Mouse (Mus musculus) splenic B cell, adult 2 months (primary cell): ENCODE results near the gene Zfp113.

Experiments
- DNase-seq: peaks from one replicate; pipeline ENCODE4 v3.0.0-alpha.2; 2011; ENCODE audit warnings: low read depth, low spot score
- H3K27me3 ChIP-seq: 2 replicates; pipeline ENCODE4 v1.6.1; 2012; ENCODE audit warnings: mild to moderate bottlenecking, low read length, moderate library complexity, mixed read lengths; ENCODE audit not compliant: control insufficient read depth, poor library complexity, insufficient read depth, severe bottlenecking
- H3K36me3 ChIP-seq: 2 replicates; pipeline ENCODE4 v1.6.1; 2012; ENCODE audit warnings: mild to moderate bottlenecking, low read length, moderate library complexity, mixed read lengths; ENCODE audit not compliant: control insufficient read depth, poor library complexity, insufficient read depth, severe bottlenecking

Gene Zfp113

DNA sequence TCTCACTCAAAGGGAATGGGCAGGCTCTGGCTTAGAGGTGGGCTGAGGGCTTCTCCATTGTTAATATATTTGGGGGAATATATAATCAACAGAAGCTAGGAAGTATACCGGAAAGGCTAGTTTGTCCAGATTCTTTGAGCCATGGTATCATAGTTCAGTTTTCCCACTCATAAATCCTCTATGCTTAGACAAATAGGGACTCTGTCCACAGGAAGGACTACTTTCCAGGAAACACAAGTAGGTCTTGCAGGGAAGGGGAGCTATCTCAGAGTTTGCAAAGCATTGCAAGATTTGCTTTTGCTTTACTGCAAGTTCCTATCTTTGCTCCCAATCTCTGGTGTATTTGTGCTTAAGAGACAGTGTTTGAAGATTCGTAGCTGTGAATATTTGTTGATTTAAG is 50.6 kb downstream of the Zfp113 start:
- Histone ChIP-seq H3K36me3 (peaks cover 6% of the 10 kb centered on the region), H3K27me3 (no peaks in the 10 kb centered on the region)
- DNase-seq = no peak

DNA sequence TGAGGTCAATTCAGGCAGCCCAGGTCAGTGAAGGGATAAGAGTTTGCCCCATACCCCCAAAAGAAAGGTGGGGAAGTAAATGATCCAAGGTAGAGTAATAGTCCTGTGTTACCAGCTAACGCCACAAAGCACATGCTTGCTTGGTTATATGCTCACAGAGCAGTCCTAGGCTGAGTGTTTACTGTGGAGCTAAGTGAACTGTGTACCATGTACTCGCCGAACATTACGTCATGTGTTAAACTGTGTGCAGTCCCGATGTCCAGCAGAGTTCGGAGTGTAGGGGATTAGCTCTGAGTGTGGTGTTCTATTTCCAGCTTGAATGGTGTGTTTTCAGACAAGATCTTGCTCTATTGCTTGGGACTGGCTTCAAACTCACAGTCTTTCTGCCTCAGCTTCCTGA is 61.1 kb downstream of the Zfp113 start:
- DNase-seq = no peak
- H3K27me3 ChIP-seq = no peaks in the 10 kb centered on the region
- peaks cover 10% of the 10 kb centered on the region; the same call in 1 of the 2 replicates for H3K36me3 ChIP-seq

DNA sequence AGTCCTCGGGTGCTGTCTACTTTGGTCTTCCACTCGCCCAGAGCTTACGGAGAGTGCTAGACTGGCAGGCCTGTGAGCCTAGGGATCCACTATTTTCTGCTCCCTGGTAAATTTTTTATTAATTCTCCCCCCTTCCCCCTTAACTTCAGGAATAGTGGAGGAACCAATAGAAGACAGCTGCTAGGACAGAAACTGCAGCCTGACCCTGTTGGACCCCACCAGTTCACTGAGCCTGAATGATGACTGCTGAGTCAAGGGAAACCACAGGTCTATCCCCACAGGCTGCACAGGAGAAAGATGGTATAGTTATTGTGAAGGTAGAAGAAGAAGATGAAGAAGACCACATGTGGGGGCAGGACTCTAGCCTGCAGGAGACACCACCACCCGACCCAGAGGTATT is 62.8 kb downstream of the Zfp113 start:
- H3K27me3 ChIP-seq = no peaks in the 10 kb centered on the region
- peaks cover 5% of the 10 kb centered on the region; the same call in 1 of the 2 replicates for H3K36me3 ChIP-seq
- DNase-seq = no peak

DNA sequence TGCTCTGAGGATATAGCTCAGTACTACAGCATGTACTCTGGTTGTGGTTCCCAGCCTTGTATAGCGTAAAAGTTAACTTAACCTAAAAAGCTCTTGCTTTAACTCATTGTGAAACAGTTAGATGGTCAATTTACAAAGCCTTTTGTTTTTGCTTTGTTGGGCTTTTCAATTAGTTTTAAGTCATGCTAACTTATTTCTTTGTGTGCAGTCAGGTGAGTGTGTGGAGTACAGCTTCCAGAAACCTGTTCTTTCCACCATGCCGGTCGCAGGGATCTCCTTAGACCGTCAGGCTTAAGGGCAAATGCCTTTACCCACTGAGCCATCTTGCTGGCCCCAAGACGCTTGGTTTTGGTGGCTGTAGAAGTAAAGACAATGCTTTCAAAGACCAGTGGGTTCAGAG is 64.8 kb downstream of the Zfp113 start:
- peaks cover 2% of the 10 kb centered on the region; the same call in 1 of the 2 replicates for H3K36me3 ChIP-seq
- no peaks in the 10 kb centered on the region for H3K27me3 ChIP-seq
- DNase-seq = no peak

DNA sequence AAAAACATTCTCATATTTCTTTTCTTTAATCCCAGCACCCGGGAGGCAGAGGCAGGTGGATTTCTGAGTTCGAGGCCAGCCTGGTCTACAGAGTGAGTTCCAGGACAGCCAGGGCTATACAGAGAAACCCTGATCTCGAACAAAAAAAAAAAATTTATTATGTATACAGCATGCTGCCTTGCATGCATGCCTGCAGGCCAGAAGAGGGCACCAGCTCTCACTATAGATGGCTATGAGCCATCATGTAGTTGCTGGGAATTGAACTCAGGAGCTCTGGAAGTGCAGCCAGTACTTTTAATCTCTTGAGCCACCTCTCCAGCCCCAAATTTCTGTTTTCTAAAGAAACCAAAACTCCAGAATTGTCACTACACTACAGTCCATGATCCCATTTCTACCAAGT is 65.3 kb downstream of the Zfp113 start:
- peak; percentile 42 for DNase-seq
- Histone ChIP-seq H3K36me3 (peaks cover 2% of the 10 kb centered on the region; the same call in 1 of the 2 replicates), H3K27me3 (no peaks in the 10 kb centered on the region)
